Mouse (Mus musculus) testis, adult 2 months (tissue): ENCODE results near the gene Rbfox2.

ENCODE experiments used
- CTCF ChIP-seq: fragments of 200-500 bp; IDR thresholded peaks from 2 replicates; pipeline ENCODE4 v1.5.1; 2012; ENCODE audit warnings: low read depth, mild to moderate bottlenecking, inconsistent platforms, low read length, moderate library complexity; ENCODE audit not compliant: control insufficient read depth, insufficient read depth, insufficient replicate concordance
- POLR2A ChIP-seq: fragments of 200-500 bp; IDR thresholded peaks from 2 replicates; pipeline ENCODE4 v1.6.1; 2012; ENCODE audit warnings: low read depth, mild to moderate bottlenecking, inconsistent platforms, low read length, moderate library complexity; ENCODE audit not compliant: control insufficient read depth

GRCm38 (mm10) chr15:77168781-77169180 lies 138.0 kb downstream of the Rbfox2 start:
- TF ChIP-seq CTCF (no peak), POLR2A (no peak)
